Mouse (Mus musculus) neural tube, embryonic 13.5 days (tissue): ENCODE results near the gene Egfl8. TPM values are rescaled to one million over a fixed set of nuclear protein-coding genes. Genes with fewer than 3 reads are reported as not detected.
A peak's percentile ranks its signal among the peaks of the same experiment; 100 is the strongest.

ENCODE experiments used
- ATAC-seq: fragments of 200-750 bp; cut with Nextera tagmentation; 2 replicates; pipeline ENCODE4 v1.8.0; 2017; ENCODE audit warnings: low read depth, mild to moderate bottlenecking, moderate TSS enrichment, moderate library complexity
- H3K27ac ChIP-seq: fragments of 300-500 bp; sonication (generic); replicated peaks from 2 replicates; pipeline ENCODE4 v1.5.1; 2015; ENCODE audit warnings: moderate library complexity, mild to moderate bottlenecking, inconsistent platforms
- H3K27me3 ChIP-seq: fragments of 300-500 bp; sonication (generic); 2 replicates; pipeline ENCODE4 v1.6.1; 2015; ENCODE audit warnings: mild to moderate bottlenecking, inconsistent platforms
- H3K36me3 ChIP-seq: fragments of 300-500 bp; sonication (generic); 2 replicates; pipeline ENCODE4 v1.6.1; 2015; ENCODE audit warnings: mild to moderate bottlenecking, inconsistent platforms
- H3K4me1 ChIP-seq: fragments of 300-500 bp; sonication (generic); replicated peaks from 2 replicates; pipeline ENCODE4 v1.6.1; 2015; ENCODE audit warnings: inconsistent platforms
- H3K4me2 ChIP-seq: fragments of 300-500 bp; sonication (generic); 2 replicates; pipeline ENCODE4 v1.6.1; 2015; ENCODE audit warnings: inconsistent platforms, mild to moderate bottlenecking, moderate library complexity
- H3K4me3 ChIP-seq: fragments of 300-500 bp; sonication (generic); 2 replicates; pipeline ENCODE4 v1.5.1; 2015; ENCODE audit warnings: mild to moderate bottlenecking, inconsistent platforms
- H3K9ac ChIP-seq: fragments of 300-500 bp; sonication (generic); 2 replicates; pipeline ENCODE4 v1.6.1; 2015; ENCODE audit warnings: moderate library complexity, mild to moderate bottlenecking, inconsistent platforms
- H3K9me3 ChIP-seq: fragments of 300-500 bp; sonication (generic); 2 replicates; pipeline ENCODE4 v1.6.1; 2016; ENCODE audit warnings: inconsistent platforms
- WGBS: fragments of 180-500 bp; shearing (Covaris S2); methylation state at CpG from one replicate; pipeline ENCODE4 v1.1.7; 2015; 5-methylcytosine and 5-hydroxymethylcytosine counted together
- polyA plus RNA-seq: library from polyadenylated mRNA; unstranded; fragments of >200 nt; fragmentation: Nextera tagmentation; extraction: Ambion mirVana; gene quantifications from 2 replicates; pipeline ENCODE4 v1.2.1, GENCODE M21; 2015

The Egfl8 gene
- 21.8 and 28.4 TPM in 2 replicates for polyA plus RNA-seq

DNA sequence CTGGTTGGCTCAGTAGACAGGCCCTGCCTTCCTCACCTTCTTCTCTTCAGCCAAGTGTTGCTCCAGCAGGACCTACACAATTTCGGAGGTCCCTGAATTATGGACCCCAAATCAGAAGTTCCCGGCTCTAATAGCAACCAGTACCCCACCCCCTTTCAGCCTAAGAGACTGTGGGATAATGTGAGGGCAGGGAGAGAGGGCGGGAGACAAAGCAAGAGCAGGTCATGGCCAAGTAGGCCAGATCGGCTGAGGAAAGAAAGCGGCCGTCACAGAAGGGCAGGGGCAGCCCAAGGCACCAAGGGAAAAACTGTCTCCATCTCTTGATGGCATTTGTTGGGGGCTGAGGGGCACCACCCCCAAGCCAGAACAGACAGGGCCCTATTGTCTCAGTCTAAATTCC lies at the start of gene Egfl8:
TSS of gene Egfl8 (minus strand) at position 101 of the 400 bp plus-strand sequence.
- Histone ChIP-seq H3K9me3 (no peaks in the 10 kb centered on the region), H3K4me1 (no peaks in the 10 kb centered on the region), H3K9ac (0 out of 2 replicates have a peak within 1 kb of the TSS, but pooled peaks have one; percentile 26), H3K27me3 (no peaks in the 10 kb centered on the region), H3K36me3 (peaks cover 78% of the 10 kb centered on the region), H3K27ac (peak within 1 kb of the TSS; percentile 25), H3K4me3 (peak within 1 kb of the TSS; percentile 6), H3K4me2 (peak within 1 kb of the TSS; percentile 26; the same call in 1 of the 2 replicates)
- no peak for ATAC-seq
- WGBS = 66% methylated on average over 6 of the region's 6 CpGs

- Histone ChIP-seq H3K9me3 (no peaks in the 10 kb centered on the region), H3K4me3 (no peak overlapping the region), H3K27ac (no peak overlapping the region), H3K9ac (no peak overlapping the region), H3K4me2 (no peak overlapping the region), H3K36me3 (no peaks in the 10 kb centered on the region), H3K4me1 (peaks cover 5% of the 10 kb centered on the region; the same call in 1 of the 2 replicates), H3K27me3 (peaks cover 51% of the 10 kb centered on the region)
- 76% methylated on average over 7 of the region's 7 CpGs for WGBS
- ATAC-seq = no peak
Observed at GRCm38 (mm10) chr17:34664472-34664871, 48.7 kb upstream of the Egfl8 start.

- 38% methylated on average over 1 of the region's 1 CpGs for WGBS
- Histone ChIP-seq H3K4me3 (no peak overlapping the region), H3K27me3 (peaks cover 54% of the 10 kb centered on the region)
Observed at GRCm38 (mm10) chr17:34663558-34663957, 47.8 kb upstream of the Egfl8 start.

DNA sequence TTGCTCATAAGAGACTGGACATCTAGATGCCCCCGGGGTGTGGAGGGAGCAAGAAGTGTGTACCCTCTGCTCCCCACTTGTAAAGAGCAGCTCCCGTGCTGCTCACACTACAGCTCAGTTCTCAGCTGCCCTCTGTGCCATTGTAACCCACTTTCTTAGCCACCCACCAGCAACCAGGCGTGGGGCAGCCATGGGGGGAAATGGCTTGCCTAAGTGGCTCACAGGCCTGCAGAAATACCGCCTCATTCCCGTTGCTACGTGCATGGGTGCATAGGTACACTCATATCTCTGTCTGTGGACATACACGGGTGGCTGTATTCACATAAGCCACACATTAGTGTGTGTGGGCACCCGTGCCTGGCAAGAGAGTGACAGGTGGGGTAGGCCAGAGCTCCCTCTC lies 47.2 kb upstream of the Egfl8 start:
- Histone ChIP-seq H3K4me1 (peaks cover 5% of the 10 kb centered on the region; the same call in 1 of the 2 replicates), H3K4me3 (no peak overlapping the region), H3K9me3 (no peaks in the 10 kb centered on the region), H3K27me3 (peaks cover 55% of the 10 kb centered on the region), H3K27ac (no peak overlapping the region), H3K4me2 (no peak overlapping the region), H3K9ac (no peak overlapping the region), H3K36me3 (no peaks in the 10 kb centered on the region)
- ATAC-seq = no peak
- WGBS = 85% methylated on average over 8 of the region's 8 CpGs

More at GRCm38 (mm10) chr17:34663558-34663957, 47.8 kb upstream of the Egfl8 start:
- H3K9me3 ChIP-seq = no peaks in the 10 kb centered on the region
- H3K9ac ChIP-seq = no peak overlapping the region
- ATAC-seq = no peak
- H3K4me2 ChIP-seq = no peak overlapping the region
- no peaks in the 10 kb centered on the region for H3K36me3 ChIP-seq
- H3K27ac ChIP-seq = no peak overlapping the region
- peaks cover 5% of the 10 kb centered on the region; the same call in 1 of the 2 replicates for H3K4me1 ChIP-seq

DNA sequence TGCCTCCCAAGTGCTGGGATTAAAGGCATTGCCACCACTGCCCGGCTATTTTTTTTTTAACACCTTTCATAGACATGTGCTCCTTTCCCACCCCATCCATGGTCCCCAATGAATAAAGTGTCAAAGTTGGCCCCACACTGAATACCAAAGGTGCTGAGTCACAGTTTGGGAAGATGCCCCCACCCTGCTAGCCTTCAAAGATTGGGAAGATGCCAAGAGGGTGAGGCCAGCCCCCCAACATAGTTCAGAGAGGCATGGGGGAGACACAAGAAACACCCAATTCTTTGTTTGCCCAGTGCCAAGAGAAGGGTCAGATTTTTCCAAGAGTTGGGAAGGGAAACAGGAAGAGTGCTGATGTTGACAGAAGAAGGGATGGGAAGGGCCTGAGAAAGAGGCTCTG lies 46.7 kb upstream of the Egfl8 start:
- WGBS = 88% methylated on average over 1 of the region's 1 CpGs
- no peak overlapping the region for H3K4me3 ChIP-seq
- no peak for ATAC-seq
- H3K27me3 ChIP-seq = peaks cover 55% of the 10 kb centered on the region
- no peak overlapping the region for H3K9ac ChIP-seq
- H3K4me2 ChIP-seq = no peak overlapping the region
- no peaks in the 10 kb centered on the region for H3K36me3 ChIP-seq
- H3K4me1 ChIP-seq = peaks cover 5% of the 10 kb centered on the region; the same call in 1 of the 2 replicates
- no peak overlapping the region for H3K27ac ChIP-seq
- no peaks in the 10 kb centered on the region for H3K9me3 ChIP-seq

DNA sequence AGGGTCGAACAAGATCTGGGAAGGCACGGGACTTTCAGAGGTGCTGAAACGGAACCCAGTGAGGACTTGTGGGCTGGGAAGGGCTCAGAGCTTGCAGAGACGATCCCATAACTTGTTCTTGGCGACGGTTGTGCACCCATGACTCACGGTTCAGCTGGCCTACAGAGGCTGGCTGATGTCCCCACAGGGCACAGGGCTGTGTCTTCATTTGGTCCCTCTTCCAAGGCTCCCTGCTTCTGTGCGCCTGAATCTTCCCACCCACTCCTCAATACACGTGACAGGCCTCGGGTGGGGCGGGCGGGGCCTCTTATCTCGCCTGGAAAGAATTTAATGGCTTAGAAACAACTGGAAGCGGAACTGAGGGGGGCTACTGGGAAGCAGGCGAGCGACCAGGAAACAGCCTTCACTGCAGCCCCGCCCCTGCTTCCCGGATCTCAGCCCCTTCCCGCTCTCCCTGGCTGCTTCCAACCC lies 45.4 kb upstream of the Egfl8 start:
- peak overlapping the region; percentile 35 for H3K4me2 ChIP-seq
- ATAC-seq = 0 out of 2 replicates have a peak, but pooled peaks have one; percentile 17
- no peaks in the 10 kb centered on the region for H3K9me3 ChIP-seq
- H3K4me3 ChIP-seq = no peak overlapping the region
- H3K27me3 ChIP-seq = peaks cover 50% of the 10 kb centered on the region
- no peak overlapping the region for H3K27ac ChIP-seq
- H3K36me3 ChIP-seq = no peaks in the 10 kb centered on the region
- 8% methylated on average over 19 of the region's 19 CpGs for WGBS
- no peak overlapping the region for H3K9ac ChIP-seq
- peaks cover 11% of the 10 kb centered on the region for H3K4me1 ChIP-seq

DNA sequence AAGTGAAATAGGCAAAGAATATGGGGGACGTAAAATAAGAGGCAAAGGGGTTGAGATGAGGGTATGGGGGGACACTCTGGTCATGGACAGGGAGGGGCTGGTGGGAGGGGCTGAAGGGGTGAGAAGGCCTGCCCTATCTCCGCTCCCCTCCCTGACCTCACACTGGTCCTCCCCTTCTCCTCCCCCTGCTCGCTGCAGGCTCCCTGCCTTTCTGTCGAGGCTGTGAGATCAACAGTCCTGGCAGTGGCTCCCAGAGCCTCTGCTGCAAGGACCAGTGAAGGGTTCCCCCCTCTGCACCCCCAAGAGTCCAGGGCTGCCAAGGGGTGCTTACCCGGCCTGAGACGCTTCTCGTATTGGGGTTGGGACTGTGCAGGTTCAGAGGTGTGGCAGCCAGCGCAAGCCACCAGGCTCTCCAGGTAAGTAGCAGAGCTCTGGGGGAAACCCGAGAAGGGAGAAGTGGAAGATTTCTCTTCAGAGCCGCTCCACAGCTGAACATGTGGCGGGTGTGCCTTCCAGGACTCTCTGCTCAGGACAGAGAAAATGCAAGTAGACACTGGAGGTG lies 44.6 kb upstream of the Egfl8 start:
- no peak overlapping the region for H3K27ac ChIP-seq
- H3K27me3 ChIP-seq = peaks cover 48% of the 10 kb centered on the region
- peaks cover 1% of the 10 kb centered on the region; the same call in 1 of the 2 replicates for H3K36me3 ChIP-seq
- H3K4me1 ChIP-seq = peaks cover 17% of the 10 kb centered on the region
- ATAC-seq = no peak
- WGBS = 41% methylated on average over 11 of the region's 11 CpGs
- no peak overlapping the region for H3K4me2 ChIP-seq
- no peak overlapping the region for H3K4me3 ChIP-seq
- H3K9me3 ChIP-seq = no peaks in the 10 kb centered on the region
- no peak overlapping the region for H3K9ac ChIP-seq

DNA sequence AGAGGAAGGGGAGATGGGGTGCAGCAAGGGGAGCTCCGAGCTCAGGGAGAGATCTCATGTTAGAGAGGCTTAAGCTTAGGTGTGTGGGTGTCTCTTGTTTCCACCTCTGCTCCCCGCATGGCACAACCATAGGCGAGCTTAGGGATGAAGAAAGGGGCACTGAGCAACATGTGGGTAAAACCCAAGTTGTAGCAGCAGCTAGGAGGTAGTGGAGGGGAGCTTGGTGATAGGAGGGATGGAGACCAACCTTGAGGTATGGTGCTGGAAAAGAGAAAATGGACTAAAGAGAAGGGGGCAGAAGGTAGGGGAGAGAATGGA lies 44.1 kb upstream of the Egfl8 start:
- H3K4me1 ChIP-seq = peaks cover 17% of the 10 kb centered on the region
- ATAC-seq = no peak
- H3K4me2 ChIP-seq = no peak overlapping the region
- WGBS = 70% methylated on average over 3 of the region's 3 CpGs
- H3K4me3 ChIP-seq = no peak overlapping the region
- H3K36me3 ChIP-seq = peaks cover 6% of the 10 kb centered on the region; the same call in 1 of the 2 replicates
- peaks cover 48% of the 10 kb centered on the region for H3K27me3 ChIP-seq
- H3K27ac ChIP-seq = no peak overlapping the region
- H3K9ac ChIP-seq = no peak overlapping the region
- no peaks in the 10 kb centered on the region for H3K9me3 ChIP-seq

GRCm38 (mm10) chr17:34659181-34659896 lies 43.6 kb upstream of the Egfl8 start:
- Histone ChIP-seq H3K27me3 (peaks cover 48% of the 10 kb centered on the region), H3K36me3 (peaks cover 11% of the 10 kb centered on the region), H3K9ac (no peak overlapping the region), H3K27ac (no peak overlapping the region), H3K9me3 (no peaks in the 10 kb centered on the region), H3K4me3 (no peak overlapping the region), H3K4me2 (no peak overlapping the region), H3K4me1 (peaks cover 17% of the 10 kb centered on the region)
- WGBS = 67% methylated on average over 12 of the region's 12 CpGs
- no peak for ATAC-seq

DNA sequence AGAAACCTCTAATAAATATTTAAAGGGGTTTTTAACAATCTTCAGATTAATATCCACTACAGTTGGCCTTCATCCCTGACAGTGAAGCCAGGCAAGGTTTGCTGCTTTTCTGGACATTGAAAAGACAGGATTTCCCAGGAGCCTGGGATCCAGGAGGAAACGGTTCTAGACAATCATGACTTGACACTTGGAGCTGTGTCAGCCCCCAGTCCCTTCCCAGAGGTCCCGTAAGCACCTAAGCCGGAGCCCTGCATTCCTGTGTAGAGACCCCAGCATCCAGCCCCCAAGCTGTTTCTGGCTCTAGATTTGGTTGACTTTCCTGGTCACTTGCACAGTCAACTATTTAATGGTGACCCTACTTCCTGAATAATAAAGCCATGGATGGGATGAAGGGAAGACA lies 42.8 kb upstream of the Egfl8 start:
- peaks cover 17% of the 10 kb centered on the region for H3K4me1 ChIP-seq
- H3K9me3 ChIP-seq = no peaks in the 10 kb centered on the region
- no peak for ATAC-seq
- no peak overlapping the region for H3K27ac ChIP-seq
- H3K36me3 ChIP-seq = peaks cover 18% of the 10 kb centered on the region
- WGBS = 77% methylated on average over 3 of the region's 3 CpGs
- H3K4me2 ChIP-seq = no peak overlapping the region
- peaks cover 44% of the 10 kb centered on the region for H3K27me3 ChIP-seq
- no peak overlapping the region for H3K9ac ChIP-seq
- no peak overlapping the region for H3K4me3 ChIP-seq

DNA sequence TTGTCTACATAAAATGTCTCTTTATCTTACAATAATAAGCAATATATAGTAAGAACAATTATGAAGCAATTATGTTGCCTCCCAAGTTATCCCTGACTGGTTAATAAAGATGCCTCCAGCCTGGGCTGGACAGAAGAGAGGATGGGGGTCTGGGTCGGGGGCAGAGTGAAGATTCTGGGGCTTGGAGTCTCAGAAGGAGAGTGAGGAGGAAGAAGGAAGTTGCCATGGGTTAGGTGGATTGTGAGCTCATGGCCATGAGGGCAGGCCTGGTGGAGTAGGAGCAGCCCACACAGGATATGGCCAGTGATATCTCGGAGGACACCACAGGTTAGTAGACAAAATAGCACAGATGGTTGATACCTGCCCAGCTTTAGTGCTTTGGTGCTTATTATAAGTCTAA lies 42.4 kb upstream of the Egfl8 start:
- peaks cover 23% of the 10 kb centered on the region for H3K36me3 ChIP-seq
- no peak overlapping the region for H3K9ac ChIP-seq
- no peak for ATAC-seq
- WGBS = 84% methylated on average over 2 of the region's 2 CpGs
- H3K27me3 ChIP-seq = peaks cover 39% of the 10 kb centered on the region
- H3K9me3 ChIP-seq = no peaks in the 10 kb centered on the region
- H3K4me1 ChIP-seq = peaks cover 17% of the 10 kb centered on the region
- no peak overlapping the region for H3K4me2 ChIP-seq
- H3K27ac ChIP-seq = no peak overlapping the region
- H3K4me3 ChIP-seq = no peak overlapping the region

GRCm38 (mm10) chr17:34657271-34657670 lies 41.5 kb upstream of the Egfl8 start:
- Histone ChIP-seq H3K9ac (no peak overlapping the region), H3K27ac (no peak overlapping the region), H3K27me3 (peaks cover 31% of the 10 kb centered on the region), H3K36me3 (peaks cover 31% of the 10 kb centered on the region), H3K4me3 (no peak overlapping the region), H3K4me2 (no peak overlapping the region), H3K9me3 (no peaks in the 10 kb centered on the region), H3K4me1 (peaks cover 17% of the 10 kb centered on the region)
- 45% methylated on average over 2 of the region's 2 CpGs for WGBS
- ATAC-seq = no peak
